Mouse (Mus musculus) heart, embryonic 14.5 days (tissue): Measurements from ENCODE around the gene Pth2. TPM values are rescaled to one million over a fixed set of nuclear protein-coding genes. Genes with fewer than 3 reads are reported as not detected.

Experiments
- ATAC-seq: fragments of 200-750 bp; cut with Nextera tagmentation; 2 replicates; pipeline ENCODE4 v1.8.0; 2017; ENCODE audit warnings: low read depth, moderate TSS enrichment; ENCODE audit not compliant: insufficient number of reproducible peaks, insufficient read depth, low FRiP score
- H3K27ac ChIP-seq, 2 experiments: fragments of 200-500 bp in 1 of 2; fragments of 300-500 bp in 1 of 2; sonication (generic) in 1 of 2; replicated peaks in 1 of 2; 2 replicates each; pipeline ENCODE4 v1.5.1; 2012 to 2014; ENCODE audit warnings: low read depth in 2 of 2, low read length in 2 of 2, control low read depth in 1 of 2, mild to moderate bottlenecking in 1 of 2, mixed read lengths in 1 of 2; ENCODE audit not compliant: control insufficient read depth in 1 of 2, insufficient read depth in 1 of 2
- H3K27me3 ChIP-seq: fragments of 300-500 bp; sonication (generic); 2 replicates; pipeline ENCODE4 v1.6.1; 2014; ENCODE audit warnings: mild to moderate bottlenecking, low read length, control low read depth; ENCODE audit not compliant: control insufficient read depth, insufficient read depth
- H3K36me3 ChIP-seq: fragments of 300-500 bp; sonication (generic); 2 replicates; pipeline ENCODE4 v1.6.1; 2014; ENCODE audit warnings: mild to moderate bottlenecking, control low read depth, low read length, mixed read lengths; ENCODE audit not compliant: control insufficient read depth, insufficient read depth
- H3K4me1 ChIP-seq, 2 experiments: fragments of 200-500 bp in 1 of 2; fragments of 300-500 bp in 1 of 2; sonication (generic) in 1 of 2; 2 replicates each; pipeline ENCODE4 v1.6.1; 2012 to 2014; ENCODE audit warnings: low read length in 2 of 2, control low read depth in 1 of 2, mixed read lengths in 1 of 2; ENCODE audit not compliant: control insufficient read depth in 2 of 2, insufficient read depth in 2 of 2
- H3K4me2 ChIP-seq: fragments of 300-500 bp; sonication (generic); 2 replicates; pipeline ENCODE4 v1.6.1; 2014; ENCODE audit warnings: mild to moderate bottlenecking, low read length
- H3K4me3 ChIP-seq, 2 experiments: fragments of 200-500 bp in 1 of 2; fragments of 300-500 bp in 1 of 2; sonication (generic) in 1 of 2; 2 replicates each; pipeline ENCODE4 v1.5.1; 2012 to 2014; ENCODE audit warnings: low read length in 2 of 2, mild to moderate bottlenecking in 2 of 2, control low read depth in 1 of 2, low read depth in 1 of 2, moderate library complexity in 1 of 2; ENCODE audit not compliant: control insufficient read depth in 1 of 2, insufficient read depth in 1 of 2
- H3K9ac ChIP-seq: fragments of 300-500 bp; sonication (generic); 2 replicates; pipeline ENCODE4 v1.6.1; 2014; ENCODE audit warnings: mild to moderate bottlenecking, low read length
- H3K9me3 ChIP-seq: fragments of 300-500 bp; sonication (generic); 2 replicates; pipeline ENCODE4 v1.6.1; 2016; ENCODE audit warnings: low read length, control low read depth; ENCODE audit not compliant: control insufficient read depth
- WGBS: fragments of 180-500 bp; shearing (Covaris S2); extraction: QIAGEN DNeasy Blood & Tissue Kit; methylation state at CpG from one replicate; pipeline ENCODE4 v1.1.7; 2014; 5-methylcytosine and 5-hydroxymethylcytosine counted together
- polyA plus RNA-seq: library from polyadenylated mRNA; unstranded; fragments of >200 nt; fragmentation: Nextera tagmentation; extraction: Ambion mirVana; gene quantifications from 2 replicates; pipeline ENCODE4 v1.2.1, GENCODE M21; 2014

Gene Pth2
- polyA plus RNA-seq, 1 experiment from 2014 or later = 0.61 TPM

DNA sequence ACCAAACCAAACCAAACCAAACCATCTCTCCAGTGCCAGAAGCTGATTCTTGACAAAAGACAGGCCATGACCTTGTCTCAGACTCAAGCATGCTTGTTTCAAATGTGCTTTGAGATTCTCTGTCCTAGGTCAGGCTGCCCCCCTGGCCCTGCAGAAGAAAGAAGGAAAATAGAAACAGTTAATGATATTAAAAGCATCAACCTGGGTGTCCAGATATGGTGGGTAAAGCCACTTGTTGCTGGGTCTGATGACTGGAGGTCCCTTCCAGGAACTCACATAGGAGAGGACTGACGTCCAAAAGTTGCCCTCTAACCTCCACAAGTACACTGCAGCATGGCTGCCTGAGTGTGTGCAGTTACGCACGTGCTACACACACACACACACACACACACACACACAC, 19.9 kb upstream of the Pth2 start:
- Histone ChIP-seq H3K9ac (no peak overlapping the region), H3K4me3 (no peak overlapping the region), H3K4me2 (no peak overlapping the region), H3K9me3 (no peaks in the 10 kb centered on the region), H3K36me3 (peaks cover 39% of the 10 kb centered on the region), H3K4me1 (peaks cover 6 to 10% of the 10 kb centered on the region in 2 experiments; a peak in 3 of 4 replicates), H3K27ac (no peak overlapping the region), H3K27me3 (peaks cover 35% of the 10 kb centered on the region)
- ATAC-seq = no peak
- WGBS = 87% methylated on average over 3 of the region's 3 CpGs

DNA sequence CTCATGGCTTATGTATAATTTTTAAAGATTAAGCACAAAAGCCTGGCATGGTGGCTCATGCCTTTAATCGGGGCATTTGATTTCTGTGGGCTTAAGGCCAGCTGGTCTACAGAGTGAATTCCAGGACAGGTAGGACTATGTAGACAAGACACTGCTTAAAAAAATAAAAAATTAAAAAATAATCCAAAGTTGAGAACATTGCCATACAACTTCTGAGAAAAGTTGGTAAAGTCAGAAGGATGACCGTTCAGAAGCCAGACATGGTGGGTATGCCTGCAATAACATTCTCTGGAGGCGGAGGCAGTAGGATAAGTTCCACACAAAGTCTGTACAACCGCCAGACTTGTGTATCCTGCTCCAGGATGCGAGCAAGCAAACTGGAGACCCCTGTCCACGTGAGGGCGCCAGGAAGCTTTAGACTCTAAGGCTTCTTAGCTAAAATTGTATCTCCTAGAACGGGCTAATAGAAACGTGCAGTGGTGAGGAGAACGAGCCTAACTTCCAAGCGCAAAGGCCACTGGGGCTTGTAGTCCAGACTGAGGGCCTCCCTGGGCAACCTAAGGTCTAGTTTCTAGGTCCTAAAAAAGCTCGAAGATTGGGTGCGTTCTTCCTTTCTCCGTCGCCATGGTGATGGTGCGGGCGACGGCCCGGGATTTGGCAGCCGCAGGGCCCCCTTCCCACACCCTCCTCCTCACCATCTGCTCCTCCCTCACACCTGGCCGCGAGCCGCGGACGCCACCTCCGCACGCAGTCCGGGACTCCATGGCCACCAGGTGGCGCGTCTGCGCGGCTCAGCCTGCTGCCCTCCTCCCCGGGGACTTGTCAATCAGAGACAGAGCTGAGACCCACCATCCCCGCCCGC, 19.0 kb upstream of the Pth2 start:
- H3K27ac ChIP-seq = no peak overlapping the region
- H3K9ac ChIP-seq = peak overlapping the region; percentile 36; the same call in 1 of the 2 replicates
- no peaks in the 10 kb centered on the region for H3K9me3 ChIP-seq
- WGBS = 5% methylated on average over 35 of the region's 35 CpGs
- H3K4me2 ChIP-seq = peak overlapping the region; percentile 72
- ATAC-seq = peak; percentile 60
- H3K4me1 ChIP-seq = peaks cover 6 to 10% of the 10 kb centered on the region in 2 experiments; a peak in 3 of 4 replicates
- H3K27me3 ChIP-seq = peaks cover 45% of the 10 kb centered on the region
- H3K4me3 ChIP-seq = peak overlapping the region; percentile 35 to 43
- peaks cover 33% of the 10 kb centered on the region for H3K36me3 ChIP-seq

DNA sequence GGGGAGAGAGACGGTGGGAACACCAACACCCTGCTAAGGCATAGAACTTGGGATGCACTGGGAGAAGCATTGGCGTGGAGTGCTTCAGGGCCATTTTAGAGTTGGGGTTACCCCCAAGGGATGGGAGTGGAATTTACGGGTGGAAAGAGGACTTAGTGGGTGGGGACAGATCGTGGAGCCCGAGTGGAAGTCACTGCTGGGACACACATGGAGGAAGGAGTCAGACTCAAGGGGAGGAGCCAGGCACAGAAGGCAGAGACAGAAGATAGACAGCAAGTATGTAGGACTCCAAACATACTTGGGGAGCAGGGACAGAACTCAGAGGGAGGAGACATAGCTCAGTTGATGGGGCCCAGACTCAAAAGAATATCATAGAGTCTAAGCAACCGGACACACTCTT, 18.2 kb upstream of the Pth2 start:
- H3K36me3 ChIP-seq = peaks cover 30% of the 10 kb centered on the region
- no peak overlapping the region for H3K27ac ChIP-seq
- H3K4me1 ChIP-seq = peaks cover 6 to 10% of the 10 kb centered on the region in 2 experiments; a peak in 3 of 4 replicates
- peak overlapping the region; percentile 72 for H3K4me2 ChIP-seq
- no peak overlapping the region for H3K9ac ChIP-seq
- H3K27me3 ChIP-seq = peaks cover 52% of the 10 kb centered on the region
- no peak for ATAC-seq
- H3K4me3 ChIP-seq = peak overlapping the region; percentile 35 to 43; a peak in 3 of 4 replicates
- H3K9me3 ChIP-seq = no peaks in the 10 kb centered on the region
- 27% methylated on average over 6 of the region's 6 CpGs for WGBS

DNA sequence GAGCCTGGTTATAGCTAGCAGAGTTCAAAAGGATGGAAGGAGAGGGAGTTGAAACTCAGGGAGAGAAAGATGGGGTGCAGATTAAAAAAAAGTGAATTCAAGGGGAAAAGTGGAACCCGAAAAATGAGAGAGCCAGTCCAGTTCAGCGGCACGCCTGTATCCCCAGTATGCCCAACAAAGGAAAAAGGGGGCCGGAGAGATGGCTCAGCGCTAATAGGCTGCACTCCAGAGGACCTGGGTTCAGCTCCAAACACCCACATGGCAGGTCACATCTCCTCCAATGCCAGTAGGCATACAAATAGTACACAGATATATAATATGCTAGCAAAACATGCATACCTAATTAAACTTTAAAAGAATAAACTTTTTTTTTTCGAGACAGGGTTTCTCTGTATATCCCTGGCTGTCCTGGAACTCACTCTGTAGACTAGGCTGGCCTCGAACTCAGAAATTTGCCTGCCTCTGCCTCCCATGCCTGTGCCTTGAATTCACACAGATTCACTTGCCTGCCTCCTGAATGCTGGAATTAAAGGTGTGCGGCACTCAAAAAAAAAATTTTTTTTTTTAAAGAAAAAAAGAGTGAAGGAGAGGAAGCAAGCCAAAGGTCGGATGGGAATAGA, 17.7 kb upstream of the Pth2 start:
- WGBS = 76% methylated on average over 9 of the region's 9 CpGs
- Histone ChIP-seq H3K27me3 (peaks cover 58% of the 10 kb centered on the region), H3K9ac (no peak overlapping the region), H3K36me3 (peaks cover 25% of the 10 kb centered on the region), H3K4me1 (peaks cover 6 to 10% of the 10 kb centered on the region in 2 experiments; a peak in 3 of 4 replicates), H3K9me3 (no peaks in the 10 kb centered on the region), H3K4me3 (no peak overlapping the region), H3K4me2 (no peak overlapping the region), H3K27ac (no peak overlapping the region)
- no peak for ATAC-seq

DNA sequence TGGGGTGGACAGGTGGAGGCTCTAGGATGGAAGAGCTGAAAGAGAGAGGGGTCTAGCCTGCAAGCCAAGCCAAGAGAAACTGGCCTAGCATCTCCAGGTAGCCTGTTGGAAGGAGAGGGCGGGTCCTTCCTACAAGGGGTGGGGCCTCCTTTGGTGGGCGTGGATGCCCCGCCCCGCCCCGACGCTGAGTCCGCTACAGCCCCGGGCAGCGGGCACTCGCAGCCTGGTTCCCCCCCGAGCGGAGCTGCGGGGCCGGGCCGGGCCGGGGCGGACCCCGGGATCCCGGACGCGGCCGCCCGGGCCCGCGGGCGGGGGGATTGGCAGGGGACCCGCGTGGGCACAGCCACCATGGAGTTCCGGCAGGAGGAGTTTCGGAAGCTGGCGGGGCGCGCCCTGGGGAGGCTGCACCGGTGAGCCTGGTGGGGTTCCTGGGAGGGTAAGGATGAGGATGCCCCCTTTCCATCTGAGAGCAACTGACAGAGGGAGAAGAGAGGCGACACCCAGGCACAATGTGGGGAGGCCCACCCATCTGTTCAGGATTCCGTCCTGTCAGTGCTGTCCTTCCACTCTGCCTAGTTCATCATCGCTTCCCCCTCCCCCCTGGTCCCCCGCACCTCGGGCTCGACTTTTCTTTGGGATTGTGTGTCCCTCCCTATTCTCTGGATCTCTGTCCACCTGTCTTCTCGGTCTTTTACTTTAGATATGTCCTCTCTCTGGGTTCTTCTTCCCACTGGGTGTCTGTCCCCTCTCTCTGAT, 16.9 kb upstream of the Pth2 start, which contains the start of gene Slc17a7:
TSS of gene Slc17a7 (plus strand) at position 215 of the 756 bp plus-strand sequence.
- H3K36me3 ChIP-seq = peaks cover 20% of the 10 kb centered on the region
- peak within 1 kb of the TSS; percentile 62 for H3K4me2 ChIP-seq
- H3K9ac ChIP-seq = peak within 1 kb of the TSS; percentile 42; the same call in 1 of the 2 replicates
- H3K27me3 ChIP-seq = peaks cover 66% of the 10 kb centered on the region
- 4% methylated on average over 32 of the region's 41 CpGs for WGBS
- H3K27ac ChIP-seq = no peak within 1 kb of the TSS
- no peak for ATAC-seq
- H3K4me3 ChIP-seq = peak within 1 kb of the TSS; percentile 31 to 35
- H3K4me1 ChIP-seq = peaks cover 6 to 10% of the 10 kb centered on the region in 2 experiments; a peak in 3 of 4 replicates
- peaks cover 5% of the 10 kb centered on the region for H3K9me3 ChIP-seq

DNA sequence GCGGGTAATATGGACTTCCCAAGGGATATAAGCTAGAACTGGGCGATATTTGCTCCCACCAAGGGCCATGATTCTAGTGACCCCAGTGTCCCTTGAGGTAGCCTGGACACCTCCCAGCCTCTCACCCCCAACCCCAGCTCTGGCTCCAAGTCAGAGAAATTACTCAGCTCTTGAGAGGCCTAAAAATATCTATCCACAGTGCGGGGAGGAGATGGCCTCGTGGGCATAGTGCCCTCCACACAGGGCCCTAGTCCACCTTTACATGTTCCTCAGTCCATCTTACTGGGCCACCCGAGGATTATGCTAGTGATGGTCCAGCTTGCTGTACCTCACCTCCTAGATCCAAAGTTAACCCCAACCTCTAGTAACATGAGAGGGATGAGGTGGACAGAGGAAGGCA, 16.0 kb upstream of the Pth2 start:
- Histone ChIP-seq H3K4me2 (no peak overlapping the region), H3K27ac (no peak overlapping the region), H3K4me1 (peaks cover 6 to 10% of the 10 kb centered on the region in 2 experiments; a peak in 3 of 4 replicates), H3K9me3 (peaks cover 14% of the 10 kb centered on the region), H3K4me3 (no peak overlapping the region; a peak in 1 of 4 replicates), H3K36me3 (peaks cover 12% of the 10 kb centered on the region), H3K9ac (no peak overlapping the region), H3K27me3 (peaks cover 74% of the 10 kb centered on the region)
- no peak for ATAC-seq
- WGBS = 41% methylated on average over 5 of the region's 5 CpGs

DNA sequence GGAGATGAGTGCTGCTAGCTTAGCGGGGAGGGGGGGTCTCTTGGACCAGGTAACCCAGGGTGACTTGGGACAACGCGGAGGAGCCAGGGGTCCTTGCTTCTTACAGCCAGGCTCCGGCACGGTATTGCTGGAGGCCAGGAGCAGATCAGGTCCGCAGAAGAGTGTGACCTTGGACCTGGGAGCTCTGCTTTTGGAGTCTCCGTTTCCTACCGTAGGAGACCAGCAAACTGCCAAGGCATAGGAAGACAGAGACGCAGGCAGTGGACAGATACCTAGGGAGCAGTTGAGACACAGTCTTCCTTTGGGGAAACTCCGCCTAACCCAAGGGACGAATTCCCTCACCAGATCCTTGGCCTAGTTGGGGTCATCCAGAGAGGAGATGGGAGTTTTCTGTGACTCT, 15.1 kb upstream of the Pth2 start:
- Histone ChIP-seq H3K4me2 (no peak overlapping the region), H3K4me1 (peaks cover 6 to 10% of the 10 kb centered on the region in 2 experiments; a peak in 3 of 4 replicates), H3K27me3 (peaks cover 76% of the 10 kb centered on the region), H3K9ac (no peak overlapping the region), H3K36me3 (peaks cover 4% of the 10 kb centered on the region; the same call in 1 of the 2 replicates), H3K27ac (no peak overlapping the region), H3K4me3 (no peak overlapping the region), H3K9me3 (peaks cover 23% of the 10 kb centered on the region)
- ATAC-seq = no peak
- 52% methylated on average over 11 of the region's 11 CpGs for whole genome bisulfite sequencing
